Mouse (Mus musculus) forebrain, embryonic 15.5 days (tissue): Measurements from ENCODE around the gene Irf2bp1. TPM values are rescaled to one million over a fixed set of nuclear protein-coding genes. Genes with fewer than 3 reads are reported as not detected.

Source experiments
- ATAC-seq: fragments of 200-750 bp; cut with Nextera tagmentation; replicated peaks from 2 replicates; pipeline ENCODE4 v1.8.0; 2017; ENCODE audit warnings: mild to moderate bottlenecking, moderate TSS enrichment, moderate library complexity
- H3K27ac ChIP-seq: fragments of 300-500 bp; sonication (generic); replicated peaks from 2 replicates; pipeline ENCODE4 v1.5.1; 2015; ENCODE audit warnings: mild to moderate bottlenecking, inconsistent platforms
- H3K27me3 ChIP-seq: fragments of 300-500 bp; sonication (generic); 2 replicates; pipeline ENCODE4 v1.6.1; 2015; ENCODE audit warnings: inconsistent platforms
- H3K36me3 ChIP-seq: fragments of 300-500 bp; sonication (generic); 2 replicates; pipeline ENCODE4 v1.6.1; 2015; ENCODE audit warnings: mild to moderate bottlenecking, inconsistent platforms
- H3K4me1 ChIP-seq: fragments of 300-500 bp; sonication (generic); 2 replicates; pipeline ENCODE4 v1.6.1; 2015; ENCODE audit warnings: inconsistent platforms
- H3K4me2 ChIP-seq: fragments of 300-500 bp; sonication (generic); replicated peaks from 2 replicates; pipeline ENCODE4 v1.6.1; 2015; ENCODE audit warnings: mild to moderate bottlenecking, inconsistent platforms
- H3K4me3 ChIP-seq: fragments of 300-500 bp; sonication (generic); 2 replicates; pipeline ENCODE4 v1.5.1; 2015; ENCODE audit warnings: mild to moderate bottlenecking, inconsistent platforms
- H3K9ac ChIP-seq: fragments of 300-500 bp; sonication (generic); replicated peaks from 2 replicates; pipeline ENCODE4 v1.6.1; 2015; ENCODE audit warnings: mild to moderate bottlenecking, inconsistent platforms
- H3K9me3 ChIP-seq: fragments of 300-500 bp; sonication (generic); 2 replicates; pipeline ENCODE4 v1.6.1; 2016; ENCODE audit warnings: inconsistent platforms
- WGBS: fragments of 180-500 bp; shearing (Covaris S2); methylation state at CpG from one replicate; pipeline ENCODE4 v1.1.7; 2015; ENCODE audit warnings: mixed read lengths; 5-methylcytosine and 5-hydroxymethylcytosine counted together
- polyA plus RNA-seq: library from polyadenylated mRNA; unstranded; fragments of >200 nt; fragmentation: Nextera tagmentation; extraction: Ambion mirVana; gene quantifications from 2 replicates; pipeline ENCODE4 v1.2.1, GENCODE M21; 2015

Irf2bp1 gene
- polyA plus RNA-seq, 1 experiment from 2014 or later, result 36.7 TPM

GRCm38 (mm10) chr7:19046286-19047069, 42.6 kb downstream of the Irf2bp1 start:
- no peak overlapping the region for H3K9ac ChIP-seq
- no peak for ATAC-seq

GRCm38 (mm10) chr7:19048006-19048527, 44.2 kb downstream of the Irf2bp1 start:
- Histone ChIP-seq H3K9me3 (no peaks in the 10 kb centered on the region), H3K9ac (no peak overlapping the region), H3K27ac (no peak overlapping the region), H3K27me3 (no peaks in the 10 kb centered on the region), H3K4me1 (no peaks in the 10 kb centered on the region), H3K36me3 (peaks cover 81% of the 10 kb centered on the region), H3K4me2 (no peak overlapping the region), H3K4me3 (no peak overlapping the region)
- WGBS, result 83% methylated on average over 14 of the region's 14 CpGs
- ATAC-seq, result no peak

More at GRCm38 (mm10) chr7:19046286-19047069, 42.6 kb downstream of the Irf2bp1 start:
- WGBS, result 95% methylated on average over 11 of the region's 11 CpGs
- no peaks in the 10 kb centered on the region for H3K27me3 ChIP-seq
- H3K4me1 ChIP-seq, result no peaks in the 10 kb centered on the region
- H3K4me3 ChIP-seq, result no peak overlapping the region
- no peaks in the 10 kb centered on the region for H3K9me3 ChIP-seq
- peaks cover 96% of the 10 kb centered on the region for H3K36me3 ChIP-seq
- no peak overlapping the region for H3K4me2 ChIP-seq
- no peak overlapping the region for H3K27ac ChIP-seq

GRCm38 (mm10) chr7:19049252-19049651, 45.4 kb downstream of the Irf2bp1 start:
- peaks cover 69% of the 10 kb centered on the region for H3K36me3 ChIP-seq
- ATAC-seq, result no peak
- H3K4me2 ChIP-seq, result no peak overlapping the region
- WGBS, result 90% methylated on average over 5 of the region's 5 CpGs
- H3K27me3 ChIP-seq, result no peaks in the 10 kb centered on the region
- no peak overlapping the region for H3K27ac ChIP-seq
- peaks cover 2% of the 10 kb centered on the region for H3K4me1 ChIP-seq
- no peaks in the 10 kb centered on the region for H3K9me3 ChIP-seq
- no peak overlapping the region for H3K9ac ChIP-seq
- H3K4me3 ChIP-seq, result no peak overlapping the region

GRCm38 (mm10) chr7:19050172-19050571, 46.3 kb downstream of the Irf2bp1 start:
- Histone ChIP-seq H3K4me3 (no peak overlapping the region), H3K9ac (no peak overlapping the region), H3K4me1 (peaks cover 9% of the 10 kb centered on the region), H3K36me3 (peaks cover 60% of the 10 kb centered on the region), H3K27ac (no peak overlapping the region), H3K4me2 (no peak overlapping the region), H3K9me3 (no peaks in the 10 kb centered on the region), H3K27me3 (no peaks in the 10 kb centered on the region)
- ATAC-seq, result no peak
- 86% methylated on average over 8 of the region's 8 CpGs for WGBS

- WGBS, result 76% methylated on average over 4 of the region's 4 CpGs
- Histone ChIP-seq H3K36me3 (peaks cover 50% of the 10 kb centered on the region), H3K27ac (no peak overlapping the region), H3K27me3 (no peaks in the 10 kb centered on the region), H3K9me3 (no peaks in the 10 kb centered on the region), H3K4me1 (peaks cover 9% of the 10 kb centered on the region), H3K9ac (no peak overlapping the region), H3K4me3 (no peak overlapping the region), H3K4me2 (no peak overlapping the region)
- ATAC-seq, result no peak
Measured at GRCm38 (mm10) chr7:19051161-19051560, 47.3 kb downstream of the Irf2bp1 start.

GRCm38 (mm10) chr7:19052345-19053135, 48.7 kb downstream of the Irf2bp1 start:
- Histone ChIP-seq H3K4me2 (no peak overlapping the region), H3K27ac (no peak overlapping the region), H3K4me3 (no peak overlapping the region), H3K27me3 (no peaks in the 10 kb centered on the region), H3K4me1 (peaks cover 9% of the 10 kb centered on the region), H3K9me3 (no peaks in the 10 kb centered on the region), H3K36me3 (peaks cover 36% of the 10 kb centered on the region), H3K9ac (no peak overlapping the region)
- no peak for ATAC-seq
- WGBS, result 87% methylated on average over 15 of the region's 15 CpGs

- no peaks in the 10 kb centered on the region for H3K27me3 ChIP-seq
- no peak overlapping the region for H3K4me2 ChIP-seq
- H3K4me3 ChIP-seq, result no peak overlapping the region
- peaks cover 9% of the 10 kb centered on the region for H3K4me1 ChIP-seq
- H3K9ac ChIP-seq, result no peak overlapping the region
- no peak for ATAC-seq
- H3K27ac ChIP-seq, result no peak overlapping the region
- H3K36me3 ChIP-seq, result peaks cover 31% of the 10 kb centered on the region
- H3K9me3 ChIP-seq, result no peaks in the 10 kb centered on the region
- 91% methylated on average over 7 of the region's 7 CpGs for WGBS
Measured at GRCm38 (mm10) chr7:19053136-19053532, 49.3 kb downstream of the Irf2bp1 start.

GRCm38 (mm10) chr7:19054047-19054776, 50.4 kb downstream of the Irf2bp1 start, which contains the start of gene Rsph6a:
Rsph6a (plus strand) TSS chr7:19054690.
- Histone ChIP-seq H3K27ac (no peak within 1 kb of the TSS), H3K4me1 (peaks cover 9% of the 10 kb centered on the region), H3K9me3 (no peaks in the 10 kb centered on the region), H3K27me3 (no peaks in the 10 kb centered on the region), H3K4me2 (peak within 1 kb of the TSS; percentile 42), H3K36me3 (peaks cover 21% of the 10 kb centered on the region), H3K4me3 (peak within 1 kb of the TSS; percentile 29), H3K9ac (peak within 1 kb of the TSS; percentile 32; the same call in 1 of the 2 replicates)
- ATAC-seq, result peak; percentile 62
- 24% methylated on average over 33 of the region's 33 CpGs for WGBS

GRCm38 (mm10) chr7:19054777-19055076, 50.9 kb downstream of the Irf2bp1 start:
- H3K4me1 ChIP-seq, result peaks cover 9% of the 10 kb centered on the region
- H3K36me3 ChIP-seq, result peaks cover 16% of the 10 kb centered on the region
- no peaks in the 10 kb centered on the region for H3K27me3 ChIP-seq
- WGBS, result 63% methylated on average over 9 of the region's 9 CpGs
- peak overlapping the region; percentile 32; the same call in 1 of the 2 replicates for H3K9ac ChIP-seq
- H3K27ac ChIP-seq, result no peak overlapping the region
- peak; percentile 9; the same call in 1 of the 2 replicates for ATAC-seq
- H3K9me3 ChIP-seq, result no peaks in the 10 kb centered on the region
- peak overlapping the region; percentile 42 for H3K4me2 ChIP-seq
- peak overlapping the region; percentile 29 for H3K4me3 ChIP-seq

- 92% methylated on average over 8 of the region's 8 CpGs for WGBS
- no peak for ATAC-seq
- no peak overlapping the region for H3K4me2 ChIP-seq
Measured at GRCm38 (mm10) chr7:19055108-19055507, 51.3 kb downstream of the Irf2bp1 start.

More at GRCm38 (mm10) chr7:19055108-19055507, 51.3 kb downstream of the Irf2bp1 start:
- no peak overlapping the region for H3K27ac ChIP-seq
- H3K4me1 ChIP-seq, result peaks cover 9% of the 10 kb centered on the region
- H3K36me3 ChIP-seq, result peaks cover 12% of the 10 kb centered on the region
- H3K4me3 ChIP-seq, result no peak overlapping the region
- H3K9me3 ChIP-seq, result no peaks in the 10 kb centered on the region
- H3K9ac ChIP-seq, result no peak overlapping the region
- no peaks in the 10 kb centered on the region for H3K27me3 ChIP-seq
